Mouse (Mus musculus) hindbrain, embryonic 14.5 days (tissue): Measurements from ENCODE around the gene Upf2. TPM values are rescaled to one million over a fixed set of nuclear protein-coding genes. Genes with fewer than 3 reads are reported as not detected.

ENCODE experiments used
- ATAC-seq: fragments of 200-750 bp; cut with Nextera tagmentation; 2 replicates; pipeline ENCODE4 v1.8.0; 2017; ENCODE audit warnings: moderate number of reproducible peaks, mild to moderate bottlenecking, moderate TSS enrichment, moderate library complexity; ENCODE audit not compliant: low FRiP score
- DNase-seq: peaks from one replicate; pipeline ENCODE4 v3.0.0-alpha.2; 2015; ENCODE audit warnings: low spot score
- H3K27ac ChIP-seq: fragments of 300-500 bp; sonication (generic); 2 replicates; pipeline ENCODE4 v1.5.1; 2014; ENCODE audit warnings: mild to moderate bottlenecking, moderate library complexity
- H3K27me3 ChIP-seq: fragments of 300-500 bp; sonication (generic); 2 replicates; pipeline ENCODE4 v1.6.1; 2014; ENCODE audit warnings: mild to moderate bottlenecking, low read length, mixed read lengths; ENCODE audit not compliant: control insufficient read depth, insufficient read depth
- H3K36me3 ChIP-seq: fragments of 300-500 bp; sonication (generic); replicated peaks from 2 replicates; pipeline ENCODE4 v1.6.1; 2014; ENCODE audit not compliant: control insufficient read depth, insufficient read depth
- H3K4me1 ChIP-seq: fragments of 300-500 bp; sonication (generic); replicated peaks from 2 replicates; pipeline ENCODE4 v1.6.1; 2014; ENCODE audit warnings: antibody characterized with exemption, low read length, mixed read lengths; ENCODE audit not compliant: control insufficient read depth, insufficient read depth
- H3K4me2 ChIP-seq: fragments of 300-500 bp; sonication (generic); replicated peaks from 2 replicates; pipeline ENCODE4 v1.6.1; 2014; ENCODE audit warnings: mild to moderate bottlenecking, moderate library complexity
- H3K4me3 ChIP-seq: fragments of 300-500 bp; sonication (generic); replicated peaks from 2 replicates; pipeline ENCODE4 v1.5.1; 2014; ENCODE audit warnings: mild to moderate bottlenecking, low read length
- H3K9ac ChIP-seq: fragments of 300-500 bp; sonication (generic); 2 replicates; pipeline ENCODE4 v1.6.1; 2014
- H3K9me3 ChIP-seq: fragments of 300-500 bp; sonication (generic); 2 replicates; pipeline ENCODE4 v1.6.1; 2016; ENCODE audit warnings: low read length; ENCODE audit not compliant: control insufficient read depth
- WGBS: fragments of 180-500 bp; shearing (Covaris S2); extraction: QIAGEN DNeasy Blood & Tissue Kit; methylation state at CpG from one replicate; pipeline ENCODE4 v1.1.7; 2014; 5-methylcytosine and 5-hydroxymethylcytosine counted together
- polyA plus RNA-seq: library from polyadenylated mRNA; unstranded; fragments of >200 nt; fragmentation: Nextera tagmentation; extraction: Ambion mirVana; gene quantifications from 2 replicates; pipeline ENCODE4 v1.2.1, GENCODE M21; 2014

Gene Upf2
- 7.9 and 8.1 TPM in 2 replicates for polyA plus RNA-seq

GRCm38 (mm10) chr2:5950766-5951595, at the start of gene Upf2:
Gene Upf2 (plus strand): TSS chr2:5951469.
- H3K4me2 ChIP-seq = peak within 1 kb of the TSS; percentile 92
- DNase-seq (peak; percentile 95), ATAC-seq (peak; percentile 97)
- peaks cover 14% of the 10 kb centered on the region for H3K4me1 ChIP-seq
- no peaks in the 10 kb centered on the region for H3K27me3 ChIP-seq
- H3K9ac ChIP-seq = peak within 1 kb of the TSS; percentile 94
- H3K4me3 ChIP-seq = peak within 1 kb of the TSS; percentile 79
- under 1% methylated on average over 46 of the region's 54 CpGs for WGBS
- H3K9me3 ChIP-seq = no peaks in the 10 kb centered on the region
- peak within 1 kb of the TSS; percentile 86 for H3K27ac ChIP-seq
- H3K36me3 ChIP-seq = no peaks in the 10 kb centered on the region

DNA sequence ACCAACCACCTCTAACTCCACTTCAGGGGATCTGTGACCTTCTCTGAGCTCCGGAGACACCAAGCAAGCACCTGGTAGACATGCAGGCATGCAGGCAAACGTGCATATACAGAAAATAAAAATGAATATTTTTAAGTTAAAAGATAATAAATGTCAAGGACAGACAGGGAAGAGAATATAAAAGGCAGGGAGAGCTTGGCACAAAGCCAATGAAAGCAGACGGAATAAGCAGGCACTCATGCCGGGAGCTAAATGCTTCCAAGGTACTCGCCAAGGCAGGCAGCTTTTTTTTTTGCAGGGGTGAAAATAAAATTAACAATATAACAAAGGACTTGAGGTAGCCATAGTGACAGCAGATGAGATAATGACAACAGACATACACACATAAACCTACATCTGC, 45.2 kb upstream of the Upf2 start:
- no peak overlapping the region for H3K4me3 ChIP-seq
- DNase-seq = peak; percentile 33
- 41% methylated on average over 5 of the region's 5 CpGs for WGBS
- peaks cover 27% of the 10 kb centered on the region for H3K36me3 ChIP-seq
- H3K9me3 ChIP-seq = no peaks in the 10 kb centered on the region
- no peaks in the 10 kb centered on the region for H3K27me3 ChIP-seq
- no peak for ATAC-seq
- H3K27ac ChIP-seq = no peak overlapping the region
- H3K4me1 ChIP-seq = no peaks in the 10 kb centered on the region
- H3K9ac ChIP-seq = no peak overlapping the region
- H3K4me2 ChIP-seq = no peak overlapping the region

GRCm38 (mm10) chr2:5906625-5907024, 44.6 kb upstream of the Upf2 start:
- Histone ChIP-seq H3K36me3 (peaks cover 27% of the 10 kb centered on the region), H3K27me3 (no peaks in the 10 kb centered on the region), H3K4me1 (no peaks in the 10 kb centered on the region), H3K4me3 (no peak overlapping the region), H3K9ac (no peak overlapping the region), H3K4me2 (no peak overlapping the region), H3K9me3 (no peaks in the 10 kb centered on the region), H3K27ac (no peak overlapping the region)
- ATAC-seq = no peak
- 41% methylated on average over 3 of the region's 3 CpGs for WGBS
- DNase-seq = peak; percentile 60

GRCm38 (mm10) chr2:5911282-5911965, 39.8 kb upstream of the Upf2 start:
- 53% methylated on average over 16 of the region's 16 CpGs for WGBS
- peak; percentile 71; the same call in 1 of the 2 replicates for ATAC-seq
- no peak overlapping the region for H3K27ac ChIP-seq
- no peaks in the 10 kb centered on the region for H3K9me3 ChIP-seq
- DNase-seq = no peak
- peaks cover 32% of the 10 kb centered on the region for H3K36me3 ChIP-seq
- H3K27me3 ChIP-seq = no peaks in the 10 kb centered on the region
- no peak overlapping the region for H3K4me2 ChIP-seq
- no peak overlapping the region for H3K4me3 ChIP-seq
- no peaks in the 10 kb centered on the region for H3K4me1 ChIP-seq
- no peak overlapping the region for H3K9ac ChIP-seq

- ATAC-seq (no peak), DNase-seq (no peak)
- Histone ChIP-seq H3K4me3 (no peak overlapping the region), H3K36me3 (peaks cover 42% of the 10 kb centered on the region), H3K9ac (no peak overlapping the region), H3K4me1 (no peaks in the 10 kb centered on the region), H3K4me2 (no peak overlapping the region), H3K9me3 (no peaks in the 10 kb centered on the region), H3K27me3 (no peaks in the 10 kb centered on the region), H3K27ac (no peak overlapping the region)
- WGBS = 95% methylated on average over 6 of the region's 6 CpGs
Measured at GRCm38 (mm10) chr2:5922823-5923222, 28.4 kb upstream of the Upf2 start.

DNA sequence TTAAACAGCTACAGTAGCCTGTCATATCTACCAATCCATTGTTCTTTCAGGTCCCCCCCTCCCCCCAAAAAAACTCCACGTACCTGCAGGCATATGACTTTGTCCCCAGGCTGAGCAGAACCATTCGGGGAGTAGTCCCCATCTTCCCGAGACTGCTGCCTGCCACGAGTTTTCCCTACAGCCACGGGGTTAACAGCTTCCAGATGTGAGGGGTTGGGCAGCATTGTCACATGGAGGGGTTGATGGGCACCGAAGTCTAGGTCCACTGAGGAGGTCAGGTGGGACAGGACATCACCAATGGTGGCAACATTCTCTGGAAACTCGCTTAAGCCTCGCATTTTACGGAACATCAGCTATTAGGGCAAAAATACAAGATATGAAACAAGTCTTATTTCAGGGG, 27.5 kb upstream of the Upf2 start:
- no peak overlapping the region for H3K4me3 ChIP-seq
- H3K27me3 ChIP-seq = no peaks in the 10 kb centered on the region
- no peak overlapping the region for H3K4me2 ChIP-seq
- no peak overlapping the region for H3K9ac ChIP-seq
- H3K27ac ChIP-seq = no peak overlapping the region
- H3K4me1 ChIP-seq = no peaks in the 10 kb centered on the region
- DNase-seq (no peak), ATAC-seq (no peak)
- 83% methylated on average over 9 of the region's 9 CpGs for WGBS
- peaks cover 35% of the 10 kb centered on the region for H3K36me3 ChIP-seq
- H3K9me3 ChIP-seq = no peaks in the 10 kb centered on the region

DNA sequence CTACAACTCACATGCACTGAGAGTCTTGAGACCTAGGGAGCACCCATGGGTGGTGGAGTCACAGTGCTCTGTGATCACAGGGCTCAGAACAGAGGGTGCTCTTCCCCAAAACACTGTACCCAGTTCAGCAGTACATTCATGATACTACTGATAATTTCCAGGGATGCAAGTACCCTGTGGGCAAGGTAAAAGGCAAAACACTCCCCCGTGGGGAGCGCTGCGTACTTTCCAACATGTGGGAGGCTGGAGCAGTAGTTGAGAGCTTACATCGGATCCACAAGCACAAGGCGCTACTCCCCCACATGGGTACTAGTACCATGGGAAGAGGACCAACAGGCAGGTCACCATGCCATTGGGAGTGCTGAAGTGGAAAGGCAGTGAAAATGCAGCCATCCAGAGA, 23.8 kb upstream of the Upf2 start:
- H3K4me2 ChIP-seq = no peak overlapping the region
- ATAC-seq = no peak
- H3K27ac ChIP-seq = no peak overlapping the region
- H3K9me3 ChIP-seq = no peaks in the 10 kb centered on the region
- H3K27me3 ChIP-seq = no peaks in the 10 kb centered on the region
- WGBS = over 99% methylated on average over 5 of the region's 5 CpGs
- no peak overlapping the region for H3K4me3 ChIP-seq
- no peaks in the 10 kb centered on the region for H3K4me1 ChIP-seq
- peaks cover 35% of the 10 kb centered on the region for H3K36me3 ChIP-seq
- DNase-seq = no peak
- no peak overlapping the region for H3K9ac ChIP-seq

GRCm38 (mm10) chr2:5929793-5930192, 21.5 kb upstream of the Upf2 start:
- no peak overlapping the region for H3K9ac ChIP-seq
- DNase-seq (no peak), ATAC-seq (no peak)
- H3K27ac ChIP-seq = no peak overlapping the region
- no peak overlapping the region for H3K4me2 ChIP-seq
- no peaks in the 10 kb centered on the region for H3K27me3 ChIP-seq
- H3K9me3 ChIP-seq = no peaks in the 10 kb centered on the region
- H3K4me1 ChIP-seq = no peaks in the 10 kb centered on the region
- no peak overlapping the region for H3K4me3 ChIP-seq
- 90% methylated on average over 5 of the region's 5 CpGs for WGBS
- H3K36me3 ChIP-seq = peaks cover 30% of the 10 kb centered on the region

DNA sequence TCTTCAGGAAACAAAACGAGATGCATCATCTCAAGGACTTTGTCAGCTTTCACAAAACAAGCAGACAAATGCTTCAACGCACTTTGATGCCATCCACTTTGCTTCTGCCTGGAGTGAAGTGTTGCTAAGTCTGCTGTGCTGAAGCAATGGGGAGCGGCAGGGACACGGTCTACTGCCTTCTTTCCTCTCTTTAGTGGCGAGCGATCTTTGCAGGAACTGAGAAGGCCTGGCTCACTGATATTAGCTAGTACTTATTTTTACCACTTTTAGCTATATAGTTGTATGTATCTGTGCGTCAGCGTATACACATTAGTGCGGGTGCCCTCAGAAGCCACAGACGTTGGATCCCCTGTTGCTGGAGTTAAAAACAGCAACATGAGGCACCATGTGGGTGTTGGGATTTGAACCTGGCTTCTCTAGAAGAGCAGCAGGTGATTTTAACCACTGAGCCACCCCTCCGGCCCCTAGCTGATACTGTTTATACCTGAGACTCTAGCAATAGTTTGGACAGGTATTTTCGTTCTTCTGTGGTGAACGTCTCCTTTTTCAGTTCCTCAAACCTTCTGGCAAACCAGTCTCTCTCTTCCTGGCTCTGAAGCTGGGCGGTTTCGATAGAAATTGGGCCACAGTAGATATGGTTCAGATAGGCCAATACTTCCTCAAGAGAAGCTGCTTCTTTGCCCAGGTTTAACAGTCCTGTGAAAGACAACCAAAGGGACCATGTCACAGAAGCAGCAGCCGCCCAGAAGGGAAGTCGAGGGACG, 20.8 kb upstream of the Upf2 start:
- Histone ChIP-seq H3K4me2 (no peak overlapping the region), H3K36me3 (peaks cover 30% of the 10 kb centered on the region), H3K4me1 (no peaks in the 10 kb centered on the region), H3K27me3 (no peaks in the 10 kb centered on the region), H3K4me3 (no peak overlapping the region), H3K9ac (no peak overlapping the region), H3K9me3 (no peaks in the 10 kb centered on the region), H3K27ac (no peak overlapping the region)
- DNase-seq (no peak), ATAC-seq (no peak)
- 90% methylated on average over 18 of the region's 18 CpGs for WGBS
